Mouse (Mus musculus): ENCODE measurements around the gene Slc2a4. TPM values are rescaled to one million over a fixed set of nuclear protein-coding genes. Genes with fewer than 3 reads are reported as not detected.

Gene Slc2a4
- polyA plus RNA-seq, 2 experiments, result 14.0 to 17.0 TPM

- DNase-seq (ENCODE audit: low read depth in 3 of 3, low spot score in 3 of 3) (peak; percentile 95 to 96 (median 96)), ATAC-seq (ENCODE audit: insufficient read depth) (peak; percentile 75)
- WGBS (ENCODE audit: insufficient replicate concordance), result under 1% methylated on average over 40 of the region's 40 CpGs
- Histone ChIP-seq H3K27ac (peak within 1 kb of the TSS; percentile 92), H3K36me3 (replicated peaks; ENCODE audit: control insufficient read depth, insufficient read depth, low read depth) (peaks cover 48% of the 10 kb centered on the region), H3K4me1 (replicated peaks; ENCODE audit: control insufficient read depth in 2 of 2, insufficient read depth in 2 of 2, low read length in 1 of 2) (peaks cover 14 to 16% of the 10 kb centered on the region in 2 experiments), H3K9ac (replicated peaks) (peak within 1 kb of the TSS; percentile 78), H3K4me3 (ENCODE audit: insufficient read depth in 1 of 2, low read depth in 2 of 2, low read length in 2 of 2) (peak within 1 kb of the TSS; percentile 66 to 98), H3K27me3 (ENCODE audit: control insufficient read depth, insufficient read depth, low read length) (no peaks in the 10 kb centered on the region), H3K9me3 (ENCODE audit: control insufficient read depth, low read length) (no peaks in the 10 kb centered on the region), H3K4me2 (ENCODE audit: low read depth) (peak within 1 kb of the TSS; percentile 85)
- TF ChIP-seq CTCF (IDR thresholded peaks at IDR 0.05; ENCODE audit: low read depth) (peak; percentile 40), EP300 (IDR thresholded peaks at IDR 0.05; ENCODE audit: low read depth) (peak; percentile 72)
These were observed 43.1 kb upstream of the Slc2a4 start, which contains the start of gene Gabarap for GRCm38 (mm10) chr11:69990850-69991691. Gabarap (plus strand) TSS chr11:69991143.

- H3K27ac ChIP-seq, result peak overlapping the region; percentile 16
- H3K4me1 ChIP-seq (replicated peaks; ENCODE audit: control insufficient read depth in 2 of 2, insufficient read depth in 2 of 2, low read length in 1 of 2), result peaks cover 14 to 16% of the 10 kb centered on the region in 2 experiments
These were observed 42.0 kb upstream of the Slc2a4 start for GRCm38 (mm10) chr11:69989949-69990348.

GRCm38 (mm10) chr11:69984431-69984830, 36.4 kb upstream of the Slc2a4 start:
- Histone ChIP-seq H3K4me3 (ENCODE audit: insufficient read depth in 1 of 2, low read depth in 2 of 2, low read length in 2 of 2) (no peak overlapping the region), H3K9ac (replicated peaks) (no peak overlapping the region), H3K9me3 (ENCODE audit: control insufficient read depth, low read length) (no peaks in the 10 kb centered on the region), H3K27ac (no peak overlapping the region), H3K27me3 (ENCODE audit: control insufficient read depth, insufficient read depth, low read length) (no peaks in the 10 kb centered on the region), H3K4me1 (replicated peaks; ENCODE audit: control insufficient read depth in 2 of 2, insufficient read depth in 2 of 2, low read length in 1 of 2) (peaks cover 14 to 15% of the 10 kb centered on the region in 2 experiments), H3K36me3 (replicated peaks; ENCODE audit: control insufficient read depth, insufficient read depth, low read depth) (peaks cover 50% of the 10 kb centered on the region), H3K4me2 (ENCODE audit: low read depth) (no peak overlapping the region)
- DNase-seq (ENCODE audit: low read depth in 3 of 3, low spot score in 3 of 3), result no peak
- no peak for ATAC-seq (ENCODE audit: insufficient read depth)
- 83% methylated on average over 8 of the region's 8 CpGs for WGBS (ENCODE audit: insufficient replicate concordance)
- TF ChIP-seq EP300 (IDR thresholded peaks at IDR 0.05; ENCODE audit: low read depth), result no peak
- TF ChIP-seq CTCF (IDR thresholded peaks at IDR 0.05; ENCODE audit: low read depth), result no peak

More at GRCm38 (mm10) chr11:69989949-69990348, 42.0 kb upstream of the Slc2a4 start:
- no peaks in the 10 kb centered on the region for H3K9me3 ChIP-seq (ENCODE audit: control insufficient read depth, low read length)
- ATAC-seq (ENCODE audit: insufficient read depth), result no peak
- H3K9ac ChIP-seq (replicated peaks), result no peak overlapping the region
- H3K27me3 ChIP-seq (ENCODE audit: control insufficient read depth, insufficient read depth, low read length), result no peaks in the 10 kb centered on the region
- H3K4me3 ChIP-seq (ENCODE audit: insufficient read depth in 1 of 2, low read depth in 2 of 2, low read length in 2 of 2), result no peak overlapping the region
- TF ChIP-seq CTCF (IDR thresholded peaks at IDR 0.05; ENCODE audit: low read depth), result no peak
- no peak for TF ChIP-seq EP300 (IDR thresholded peaks at IDR 0.05; ENCODE audit: low read depth)
- H3K36me3 ChIP-seq (replicated peaks; ENCODE audit: control insufficient read depth, insufficient read depth, low read depth), result peaks cover 57% of the 10 kb centered on the region
- H3K4me2 ChIP-seq (ENCODE audit: low read depth), result no peak overlapping the region; the same call in 1 of the 2 replicates
- WGBS (ENCODE audit: insufficient replicate concordance), result 84% methylated on average over 8 of the region's 8 CpGs
- no peak for DNase-seq (ENCODE audit: low read depth in 3 of 3, low spot score in 3 of 3)

GRCm38 (mm10) chr11:69983377-69983776, 35.4 kb upstream of the Slc2a4 start:
- H3K4me3 ChIP-seq (ENCODE audit: insufficient read depth in 1 of 2, low read depth in 2 of 2, low read length in 2 of 2), result no peak overlapping the region
- no peak for ATAC-seq (ENCODE audit: insufficient read depth)
- H3K9ac ChIP-seq (replicated peaks), result no peak overlapping the region
- peaks cover 15 to 18% of the 10 kb centered on the region in 2 experiments for H3K4me1 ChIP-seq (replicated peaks; ENCODE audit: control insufficient read depth in 2 of 2, insufficient read depth in 2 of 2, low read length in 1 of 2)
- peak overlapping the region; percentile 27; the same call in 1 of the 2 replicates for H3K27ac ChIP-seq
- H3K36me3 ChIP-seq (replicated peaks; ENCODE audit: control insufficient read depth, insufficient read depth, low read depth), result peaks cover 40% of the 10 kb centered on the region
- no peak for DNase-seq (ENCODE audit: low read depth in 3 of 3, low spot score in 3 of 3)
- WGBS (ENCODE audit: insufficient replicate concordance), result 76% methylated on average over 4 of the region's 4 CpGs
- TF ChIP-seq EP300 (IDR thresholded peaks at IDR 0.05; ENCODE audit: low read depth), result no peak
- no peak for TF ChIP-seq CTCF (IDR thresholded peaks at IDR 0.05; ENCODE audit: low read depth)
- peak overlapping the region; percentile 95 for H3K4me2 ChIP-seq (ENCODE audit: low read depth)
- no peaks in the 10 kb centered on the region for H3K27me3 ChIP-seq (ENCODE audit: control insufficient read depth, insufficient read depth, low read length)
- H3K9me3 ChIP-seq (ENCODE audit: control insufficient read depth, low read length), result no peaks in the 10 kb centered on the region

- no peak overlapping the region; the same call in 1 of the 2 replicates for H3K27ac ChIP-seq
- TF ChIP-seq EP300 (IDR thresholded peaks at IDR 0.05; ENCODE audit: low read depth) (no peak), CTCF (IDR thresholded peaks at IDR 0.05; ENCODE audit: low read depth) (no peak)
- ATAC-seq (ENCODE audit: insufficient read depth) (no peak), DNase-seq (ENCODE audit: low read depth in 3 of 3, low spot score in 3 of 3) (no peak)
- no peaks in the 10 kb centered on the region for H3K9me3 ChIP-seq (ENCODE audit: control insufficient read depth, low read length)
- WGBS (ENCODE audit: insufficient replicate concordance), result 33% methylated on average over 5 of the region's 5 CpGs
- H3K27me3 ChIP-seq (ENCODE audit: control insufficient read depth, insufficient read depth, low read length), result no peaks in the 10 kb centered on the region
- H3K4me2 ChIP-seq (ENCODE audit: low read depth), result peak overlapping the region; percentile 95
- H3K4me1 ChIP-seq (replicated peaks; ENCODE audit: control insufficient read depth in 2 of 2, insufficient read depth in 2 of 2, low read length in 1 of 2), result peaks cover 15 to 18% of the 10 kb centered on the region in 2 experiments
- H3K4me3 ChIP-seq (ENCODE audit: insufficient read depth in 1 of 2, low read depth in 2 of 2, low read length in 2 of 2), result peak overlapping the region in 1 of 2 experiments; percentile 97; a peak in 2 of 4 replicates
- H3K9ac ChIP-seq (replicated peaks), result peak overlapping the region; percentile 98
- H3K36me3 ChIP-seq (replicated peaks; ENCODE audit: control insufficient read depth, insufficient read depth, low read depth), result peaks cover 38% of the 10 kb centered on the region
These were observed 34.9 kb upstream of the Slc2a4 start for GRCm38 (mm10) chr11:69982877-69983276.

Measured in liver, embryonic 14.5 days (tissue).